Mouse (Mus musculus) cerebellum, adult 9-10 months (tissue): ENCODE measurements around the gene Cfhr1.

Experiments
- DNase-seq: peaks from one replicate; pipeline ENCODE4 v3.0.0; 2022

Gene Cfhr1

GRCm38 (mm10) chr1:139560024-139560423 is at the start of gene Cfhr1:
Gene Cfhr1, minus strand, starts transcription at chr1:139560272.
- DNase-seq: no peak

- DNase-seq: no peak
These were observed 8.8 kb downstream of the Cfhr1 start for GRCm38 (mm10) chr1:139551311-139551710.

GRCm38 (mm10) chr1:139548536-139548935 is 11.5 kb downstream of the Cfhr1 start:
- DNase-seq: no peak

- DNase-seq: no peak
These were observed 45.5 kb downstream of the Cfhr1 start for GRCm38 (mm10) chr1:139514556-139514955.

GRCm38 (mm10) chr1:139501258-139501752 is 58.8 kb downstream of the Cfhr1 start, which contains the start of gene F13b:
Gene F13b, plus strand, starts transcription at chr1:139501702.
- DNase-seq: no peak

- no peak for DNase-seq
These were observed 60.3 kb downstream of the Cfhr1 start for GRCm38 (mm10) chr1:139499751-139500150.
